Mouse (Mus musculus) stomach, embryonic 15.5 days (tissue): ENCODE data around the gene D230025D16Rik. TPM values are rescaled to one million over a fixed set of nuclear protein-coding genes. Genes with fewer than 3 reads are reported as not detected.

Experiments used
- ATAC-seq: fragments of 200-750 bp; cut with Nextera tagmentation; 2 replicates; pipeline ENCODE4 v1.8.0; 2017; ENCODE audit warnings: low read depth, moderate number of reproducible peaks, moderate TSS enrichment; ENCODE audit not compliant: insufficient read depth, low FRiP score
- H3K27ac ChIP-seq: fragments of 300-500 bp; sonication (generic); 2 replicates; pipeline ENCODE4 v1.5.1; 2015; ENCODE audit warnings: mild to moderate bottlenecking, inconsistent platforms
- H3K27me3 ChIP-seq: fragments of 300-500 bp; sonication (generic); replicated peaks from 2 replicates; pipeline ENCODE4 v1.6.1; 2015; ENCODE audit warnings: inconsistent platforms
- H3K36me3 ChIP-seq: fragments of 300-500 bp; sonication (generic); 2 replicates; pipeline ENCODE4 v1.6.1; 2015; ENCODE audit warnings: inconsistent platforms
- H3K4me1 ChIP-seq: fragments of 300-500 bp; sonication (generic); 2 replicates; pipeline ENCODE4 v1.6.1; 2015; ENCODE audit warnings: inconsistent platforms
- H3K4me2 ChIP-seq: fragments of 300-500 bp; sonication (generic); 2 replicates; pipeline ENCODE4 v1.6.1; 2015; ENCODE audit warnings: mild to moderate bottlenecking, inconsistent platforms
- H3K4me3 ChIP-seq: fragments of 300-500 bp; sonication (generic); replicated peaks from 2 replicates; pipeline ENCODE4 v1.5.1; 2015; ENCODE audit warnings: inconsistent platforms
- H3K9ac ChIP-seq: fragments of 300-500 bp; sonication (generic); 2 replicates; pipeline ENCODE4 v1.6.1; 2015; ENCODE audit warnings: inconsistent platforms
- H3K9me3 ChIP-seq: fragments of 300-500 bp; sonication (generic); 2 replicates; pipeline ENCODE4 v1.6.1; 2016; ENCODE audit warnings: inconsistent platforms
- WGBS: fragments of 180-500 bp; shearing (Covaris S2); methylation state at CpG from one replicate; pipeline ENCODE4 v1.1.7; 2015; 5-methylcytosine and 5-hydroxymethylcytosine counted together
- polyA plus RNA-seq: library from polyadenylated mRNA; unstranded; fragments of >200 nt; fragmentation: Nextera tagmentation; extraction: Ambion mirVana; gene quantifications from 2 replicates; pipeline ENCODE4 v1.2.1, GENCODE M21; 2015

Gene D230025D16Rik
- polyA plus RNA-seq, 1 experiment from 2014 or later: 26.2 TPM

GRCm38 (mm10) chr8:105275840-105276239, 50.9 kb downstream of the D230025D16Rik start, which contains the start of gene Nol3:
TSS of gene Nol3 (plus strand) at chr8:105276140.
- Histone ChIP-seq H3K27me3 (peaks cover 85% of the 10 kb centered on the region), H3K4me3 (peak within 1 kb of the TSS; percentile 42), H3K27ac (no peak within 1 kb of the TSS), H3K9me3 (no peaks in the 10 kb centered on the region), H3K36me3 (no peaks in the 10 kb centered on the region), H3K9ac (no peak within 1 kb of the TSS), H3K4me2 (peak within 1 kb of the TSS; percentile 81), H3K4me1 (peaks cover 27% of the 10 kb centered on the region)
- 4% methylated on average over 10 of the region's 10 CpGs for WGBS
- no peak for ATAC-seq

DNA sequence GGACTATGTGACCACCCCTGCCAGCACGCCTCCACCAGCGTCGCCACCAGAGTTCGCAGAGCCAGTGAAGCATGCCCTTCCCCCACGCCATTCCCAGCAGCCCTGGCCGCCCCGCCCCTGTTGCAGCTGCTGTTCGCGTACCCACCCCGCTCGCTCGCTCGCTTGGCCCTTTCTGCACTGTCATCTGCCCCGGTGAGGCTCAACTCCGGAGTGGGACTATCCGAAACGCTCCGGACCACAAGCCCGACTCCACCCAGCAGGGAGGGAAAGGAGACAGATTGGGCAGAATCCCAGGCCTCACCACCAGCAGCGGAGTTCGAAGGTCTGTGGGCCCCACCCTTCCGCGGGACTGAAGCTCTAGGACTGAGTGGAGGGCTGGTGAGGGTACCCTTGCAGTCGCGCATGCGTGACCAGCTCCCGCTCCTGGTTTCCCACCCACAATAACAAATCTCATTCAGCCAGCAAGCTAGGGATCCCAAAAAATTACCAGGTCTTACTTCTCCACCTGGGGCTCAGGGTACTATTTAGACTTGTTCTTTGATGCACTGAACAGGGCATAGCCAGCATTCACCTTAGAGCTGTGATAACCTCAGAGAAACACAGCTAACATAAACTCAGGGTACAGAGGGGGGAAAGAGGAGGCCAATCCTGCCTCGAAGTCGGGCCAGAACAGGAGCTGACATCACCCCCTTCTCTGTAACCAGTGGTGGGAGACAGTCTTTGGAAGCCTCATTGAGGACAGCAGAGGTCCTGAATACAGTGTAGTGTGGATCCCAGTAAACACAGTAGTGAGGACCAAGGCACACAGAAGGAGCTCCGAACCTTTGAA, 51.6 kb downstream of the D230025D16Rik start:
- H3K9ac ChIP-seq: no peak overlapping the region
- 4% methylated on average over 30 of the region's 30 CpGs for WGBS
- H3K9me3 ChIP-seq: no peaks in the 10 kb centered on the region
- peak overlapping the region; percentile 42 for H3K4me3 ChIP-seq
- H3K4me1 ChIP-seq: peaks cover 26% of the 10 kb centered on the region
- peak overlapping the region; percentile 81 for H3K4me2 ChIP-seq
- H3K27me3 ChIP-seq: peaks cover 78% of the 10 kb centered on the region
- peak; percentile 36; the same call in 1 of the 2 replicates for ATAC-seq
- H3K36me3 ChIP-seq: 0 out of 2 replicates have a peak, but pooled peaks cover 2% of the 10 kb centered on the region
- no peak overlapping the region for H3K27ac ChIP-seq

- Histone ChIP-seq H3K4me3 (peak overlapping the region; percentile 18; the same call in 1 of the 2 replicates), H3K9ac (no peak overlapping the region), H3K9me3 (no peaks in the 10 kb centered on the region), H3K36me3 (0 out of 2 replicates have a peak, but pooled peaks cover 11% of the 10 kb centered on the region), H3K27ac (no peak overlapping the region), H3K4me1 (peaks cover 30% of the 10 kb centered on the region), H3K27me3 (peaks cover 58% of the 10 kb centered on the region), H3K4me2 (peak overlapping the region; percentile 55)
- 3% methylated on average over 28 of the region's 28 CpGs for WGBS
- peak; percentile 73 for ATAC-seq
Observed at GRCm38 (mm10) chr8:105278911-105279334, 54.0 kb downstream of the D230025D16Rik start.

GRCm38 (mm10) chr8:105280567-105280966, 55.6 kb downstream of the D230025D16Rik start:
- H3K9me3 ChIP-seq: no peaks in the 10 kb centered on the region
- H3K4me1 ChIP-seq: peaks cover 24% of the 10 kb centered on the region
- 67% methylated on average over 3 of the region's 3 CpGs for WGBS
- H3K4me3 ChIP-seq: no peak overlapping the region
- 0 out of 2 replicates have a peak, but pooled peaks cover 11% of the 10 kb centered on the region for H3K36me3 ChIP-seq
- H3K4me2 ChIP-seq: no peak overlapping the region
- ATAC-seq: no peak
- H3K9ac ChIP-seq: no peak overlapping the region
- H3K27ac ChIP-seq: no peak overlapping the region
- H3K27me3 ChIP-seq: peaks cover 42% of the 10 kb centered on the region

DNA sequence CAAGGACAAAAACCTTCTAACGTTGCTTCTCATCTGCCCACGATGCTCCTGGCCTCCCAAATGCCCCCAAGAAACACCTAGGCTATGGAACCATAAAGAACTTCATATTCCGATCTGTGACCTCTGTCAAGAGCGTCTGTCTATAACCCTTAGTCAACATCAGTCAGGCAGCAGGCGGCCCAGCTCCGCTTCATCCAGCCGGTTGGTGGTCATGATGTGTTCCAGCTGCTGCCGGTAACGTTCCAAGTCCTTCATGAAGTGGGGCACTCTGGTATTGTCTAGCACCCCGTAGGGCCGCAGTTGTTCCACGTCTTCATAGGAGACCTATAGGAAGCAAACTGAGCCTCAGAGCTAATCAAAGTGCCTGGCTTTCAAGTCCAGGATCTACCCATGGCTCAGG, 56.9 kb downstream of the D230025D16Rik start:
- H3K9me3 ChIP-seq: no peaks in the 10 kb centered on the region
- no peak overlapping the region for H3K4me2 ChIP-seq
- no peak overlapping the region for H3K9ac ChIP-seq
- ATAC-seq: no peak
- no peak overlapping the region for H3K4me3 ChIP-seq
- no peak overlapping the region for H3K27ac ChIP-seq
- 82% methylated on average over 12 of the region's 12 CpGs for WGBS
- 0 out of 2 replicates have a peak, but pooled peaks cover 11% of the 10 kb centered on the region for H3K36me3 ChIP-seq
- peaks cover 14% of the 10 kb centered on the region; the same call in 1 of the 2 replicates for H3K4me1 ChIP-seq
- H3K27me3 ChIP-seq: peaks cover 30% of the 10 kb centered on the region

- 80% methylated on average over 4 of the region's 4 CpGs for WGBS
- Histone ChIP-seq H3K4me2 (no peak overlapping the region), H3K27ac (no peak overlapping the region), H3K27me3 (peaks cover 26% of the 10 kb centered on the region), H3K9me3 (no peaks in the 10 kb centered on the region), H3K9ac (no peak overlapping the region), H3K4me3 (no peak overlapping the region), H3K4me1 (peaks cover 14% of the 10 kb centered on the region; the same call in 1 of the 2 replicates), H3K36me3 (0 out of 2 replicates have a peak, but pooled peaks cover 11% of the 10 kb centered on the region)
- ATAC-seq: no peak
Observed at GRCm38 (mm10) chr8:105282239-105282638, 57.3 kb downstream of the D230025D16Rik start.

DNA sequence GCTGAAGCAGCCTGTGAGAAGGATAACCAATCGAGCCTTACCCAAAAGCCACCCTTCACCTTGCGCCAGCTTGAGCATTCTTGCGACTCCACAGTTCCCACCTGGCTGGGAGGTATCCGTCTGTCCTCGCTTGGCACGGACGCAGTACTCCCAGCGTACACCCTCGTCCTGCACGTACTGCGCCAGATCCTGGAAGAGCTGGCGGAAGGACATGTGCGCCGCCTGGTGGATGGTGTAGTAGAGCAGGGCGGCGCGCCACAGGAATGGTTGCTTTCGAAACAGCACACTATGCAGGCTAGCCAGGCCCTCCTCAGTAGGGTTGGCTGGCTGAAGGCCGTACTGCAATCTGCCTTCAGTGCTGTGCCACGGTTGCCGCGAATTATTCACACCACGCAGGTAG, 58.1 kb downstream of the D230025D16Rik start:
- 33% methylated on average over 23 of the region's 23 CpGs for WGBS
- H3K9me3 ChIP-seq: no peaks in the 10 kb centered on the region
- H3K9ac ChIP-seq: no peak overlapping the region
- H3K4me3 ChIP-seq: no peak overlapping the region
- peaks cover 18% of the 10 kb centered on the region for H3K27me3 ChIP-seq
- no peak overlapping the region for H3K27ac ChIP-seq
- peaks cover 15% of the 10 kb centered on the region for H3K4me1 ChIP-seq
- H3K4me2 ChIP-seq: no peak overlapping the region; the same call in 1 of the 2 replicates
- 0 out of 2 replicates have a peak, but pooled peaks cover 11% of the 10 kb centered on the region for H3K36me3 ChIP-seq
- ATAC-seq: peak; percentile 53; the same call in 1 of the 2 replicates

DNA sequence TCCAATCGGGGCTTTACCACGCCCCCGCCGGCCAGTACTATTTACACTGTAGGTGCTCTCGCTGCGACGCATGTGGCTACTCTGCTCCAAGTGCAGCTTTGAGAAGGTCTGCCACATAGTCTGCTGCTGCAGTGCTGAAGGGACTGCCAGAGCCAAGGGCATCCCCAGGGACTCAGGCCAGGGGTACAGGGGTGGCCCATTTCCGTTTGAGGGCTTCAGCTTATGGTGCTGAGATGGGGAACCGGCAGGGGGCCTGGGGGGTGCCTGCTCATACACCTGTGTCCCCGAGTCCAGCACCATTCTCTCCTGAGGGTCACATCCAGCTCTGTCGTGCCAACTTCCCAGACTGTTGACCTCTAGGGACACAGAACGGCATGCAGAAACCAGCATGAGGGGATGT, 60.6 kb downstream of the D230025D16Rik start:
- Histone ChIP-seq H3K36me3 (0 out of 2 replicates have a peak, but pooled peaks cover 11% of the 10 kb centered on the region), H3K27ac (no peak overlapping the region), H3K4me3 (no peak overlapping the region), H3K27me3 (peaks cover 7% of the 10 kb centered on the region), H3K4me2 (no peak overlapping the region), H3K9me3 (no peaks in the 10 kb centered on the region), H3K4me1 (peaks cover 23% of the 10 kb centered on the region), H3K9ac (no peak overlapping the region)
- ATAC-seq: no peak
- WGBS: 49% methylated on average over 12 of the region's 12 CpGs

GRCm38 (mm10) chr8:105286907-105287306, 62.0 kb downstream of the D230025D16Rik start:
- H3K4me3 ChIP-seq: no peak overlapping the region
- WGBS: 83% methylated on average over 4 of the region's 4 CpGs

GRCm38 (mm10) chr8:105288231-105288630, 63.3 kb downstream of the D230025D16Rik start:
- Histone ChIP-seq H3K9ac (no peak overlapping the region), H3K27me3 (peaks cover 10% of the 10 kb centered on the region), H3K4me2 (peak overlapping the region; percentile 84), H3K4me3 (peak overlapping the region; percentile 57; the same call in 1 of the 2 replicates), H3K9me3 (no peaks in the 10 kb centered on the region), H3K36me3 (no peaks in the 10 kb centered on the region), H3K27ac (no peak overlapping the region), H3K4me1 (peaks cover 24% of the 10 kb centered on the region)
- ATAC-seq: no peak
- 83% methylated on average over 5 of the region's 5 CpGs for WGBS

More at GRCm38 (mm10) chr8:105286907-105287306, 62.0 kb downstream of the D230025D16Rik start:
- no peak overlapping the region for H3K4me2 ChIP-seq
- H3K9ac ChIP-seq: no peak overlapping the region
- no peaks in the 10 kb centered on the region for H3K9me3 ChIP-seq
- 0 out of 2 replicates have a peak, but pooled peaks cover 6% of the 10 kb centered on the region for H3K36me3 ChIP-seq
- ATAC-seq: no peak
- H3K4me1 ChIP-seq: peaks cover 27% of the 10 kb centered on the region
- H3K27me3 ChIP-seq: peaks cover 10% of the 10 kb centered on the region
- no peak overlapping the region for H3K27ac ChIP-seq

- H3K9ac ChIP-seq: peak overlapping the region; percentile 34; the same call in 1 of the 2 replicates
- peak overlapping the region; percentile 84 for H3K4me2 ChIP-seq
- peak overlapping the region; percentile 57 for H3K4me3 ChIP-seq
- under 1% methylated on average over 53 of the region's 53 CpGs for whole genome bisulfite sequencing
- H3K4me1 ChIP-seq: peaks cover 23% of the 10 kb centered on the region
- H3K36me3 ChIP-seq: no peaks in the 10 kb centered on the region
- H3K27ac ChIP-seq: peak overlapping the region; percentile 91
- peak; percentile 89 for ATAC-seq
- H3K9me3 ChIP-seq: no peaks in the 10 kb centered on the region
- H3K27me3 ChIP-seq: peaks cover 10% of the 10 kb centered on the region
Observed at GRCm38 (mm10) chr8:105288958-105289732, 64.2 kb downstream of the D230025D16Rik start.
